Mouse (Mus musculus): ENCODE measurements around the gene 1600002K03Rik.
"Not testable (repeated sequence)": the region's sequence is repeated elsewhere in the genome, so short reads cannot be mapped to it uniquely, and the experiment has no call there.

The 1600002K03Rik gene

DNA sequence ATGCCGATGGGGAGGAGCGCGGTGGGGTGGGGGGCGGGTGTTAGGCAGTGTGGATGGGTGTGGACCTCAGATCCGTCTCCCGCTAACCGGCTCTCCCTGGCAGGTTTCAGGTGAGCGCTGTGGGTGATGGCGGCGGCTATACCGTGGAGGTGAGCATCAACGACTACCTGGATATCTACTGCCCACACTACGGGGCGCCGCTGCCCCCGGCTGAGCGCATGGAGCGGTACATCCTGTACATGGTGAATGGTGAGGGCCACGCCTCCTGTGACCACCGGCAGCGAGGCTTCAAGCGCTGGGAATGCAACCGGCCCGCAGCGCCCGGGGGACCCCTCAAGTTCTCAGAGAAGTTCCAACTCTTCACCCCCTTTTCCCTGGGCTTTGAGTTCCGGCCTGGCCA is 13.9 kb downstream of the 1600002K03Rik start:
- DNase-seq (ENCODE audit: low spot score in 2 of 2) = no peak

DNA sequence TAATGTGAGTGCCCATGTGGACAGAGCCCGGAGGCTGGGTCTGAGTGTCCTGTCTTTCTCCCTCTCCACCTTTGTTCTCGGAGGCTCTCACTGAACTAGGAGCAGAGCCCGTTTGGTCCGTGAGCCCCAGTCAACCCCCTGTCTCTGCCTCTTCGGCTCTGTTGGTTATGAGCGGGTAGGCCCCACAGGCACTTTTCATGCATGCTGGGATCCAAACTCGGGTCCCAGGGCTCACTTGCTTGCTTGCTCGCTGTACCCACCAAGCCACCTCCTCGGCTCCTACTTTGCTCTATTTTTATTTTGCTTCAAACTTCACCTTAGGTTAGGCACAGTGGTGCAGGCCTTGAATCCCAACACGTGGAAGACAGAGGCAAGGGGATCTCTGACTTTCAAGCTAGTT is 15.0 kb downstream of the 1600002K03Rik start:
- no peak for DNase-seq (ENCODE audit: low spot score in 2 of 2)

DNA sequence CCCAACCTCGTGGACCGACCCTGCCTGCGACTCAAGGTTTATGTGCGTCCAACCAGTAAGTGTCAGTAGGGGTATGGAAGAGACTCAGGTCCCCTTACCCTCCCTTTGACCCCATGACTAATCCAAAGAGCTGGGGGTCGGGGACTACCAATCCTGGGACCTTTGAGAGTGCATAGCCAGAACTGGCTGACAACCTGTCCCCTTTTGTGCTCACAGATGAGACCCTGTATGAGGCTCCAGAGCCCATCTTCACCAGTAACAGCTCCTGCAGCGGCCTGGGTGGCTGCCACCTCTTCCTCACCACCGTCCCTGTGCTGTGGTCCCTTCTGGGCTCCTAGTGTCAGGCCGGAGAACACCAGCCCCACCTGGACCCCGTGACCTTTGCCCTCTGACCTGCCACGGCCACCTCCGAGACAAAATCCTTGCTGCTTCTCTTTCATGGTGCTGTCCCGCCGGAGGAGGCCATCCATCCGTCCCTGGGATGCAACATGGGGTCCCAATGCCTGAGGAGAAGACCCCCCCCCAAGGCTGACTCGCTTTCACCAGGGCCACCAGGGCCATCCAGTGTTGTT is 15.8 kb downstream of the 1600002K03Rik start:
- DNase-seq (ENCODE audit: low spot score in 2 of 2) = peak in 1 of 2 experiments; percentile 50

DNA sequence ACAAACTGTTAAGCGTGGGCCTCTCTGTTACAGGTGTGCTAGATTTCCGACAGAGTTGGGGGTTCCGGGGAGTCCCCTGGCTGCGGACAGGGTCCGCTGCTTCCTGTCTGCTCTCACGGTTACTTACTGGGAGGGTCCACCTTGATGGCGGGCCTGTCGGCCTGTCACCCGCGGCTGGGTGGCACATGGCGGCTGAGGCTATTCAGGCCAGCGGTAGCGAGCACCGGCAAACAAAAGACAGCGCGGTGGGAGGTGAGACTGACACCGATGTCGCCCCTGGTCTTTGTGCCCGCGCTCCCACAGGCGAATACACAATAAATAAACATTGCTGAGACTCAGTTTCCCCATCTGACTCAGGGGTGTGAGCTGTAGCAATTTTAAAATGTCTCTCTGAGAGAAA is 17.3 kb downstream of the 1600002K03Rik start:
- no peak for DNase-seq (ENCODE audit: low spot score in 2 of 2)

DNA sequence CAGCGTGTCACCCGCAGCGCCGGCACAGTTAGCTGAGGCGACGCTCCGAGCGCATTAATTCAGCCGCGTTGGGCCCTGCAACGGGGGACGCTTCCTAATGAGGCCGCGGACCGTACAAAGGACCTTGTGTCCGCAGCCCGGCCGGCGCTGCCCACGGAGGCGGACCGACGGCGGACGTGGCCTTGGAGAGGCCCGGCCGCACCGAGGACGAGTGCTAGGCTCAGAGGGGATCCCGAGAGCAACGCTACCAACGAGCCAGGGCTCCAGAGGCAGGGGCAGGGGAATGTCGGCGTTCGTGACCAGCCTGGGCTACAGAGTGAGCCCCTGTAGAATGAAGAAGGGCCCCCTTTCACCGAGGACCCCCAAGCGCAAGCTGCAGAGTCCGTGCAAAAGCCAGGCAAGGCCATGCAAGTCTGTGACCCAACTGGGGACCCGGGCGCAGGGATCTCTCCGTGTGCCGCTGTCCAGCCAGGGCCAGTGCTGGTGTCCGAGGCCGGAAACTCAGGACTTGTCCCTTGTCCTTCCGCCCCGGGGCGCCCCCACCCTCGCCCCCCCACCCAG is 17.8 kb downstream of the 1600002K03Rik start:
- peak; percentile 79 to 82 for DNase-seq (ENCODE audit: low spot score in 2 of 2)

DNA sequence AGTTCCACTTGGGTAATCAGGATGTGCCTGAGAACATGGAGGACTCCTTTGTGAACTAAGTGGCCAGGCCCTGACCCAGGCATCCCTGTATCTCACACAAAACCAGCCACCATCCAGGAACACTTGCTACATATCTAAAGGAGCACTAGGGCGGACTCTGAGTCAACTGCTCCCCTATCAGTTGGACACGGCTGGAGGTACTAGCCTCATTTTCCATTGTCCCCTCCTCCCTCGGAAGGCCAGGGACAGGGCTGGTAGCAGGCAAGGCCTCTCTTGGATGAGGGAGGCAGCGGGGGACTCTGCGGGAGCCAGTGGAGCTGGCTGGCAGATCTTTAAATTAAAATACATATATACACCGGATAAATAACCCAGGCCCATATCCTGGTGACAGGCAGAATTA is 21.2 kb downstream of the 1600002K03Rik start:
- DNase-seq (ENCODE audit: low spot score in 2 of 2) = no peak

DNA sequence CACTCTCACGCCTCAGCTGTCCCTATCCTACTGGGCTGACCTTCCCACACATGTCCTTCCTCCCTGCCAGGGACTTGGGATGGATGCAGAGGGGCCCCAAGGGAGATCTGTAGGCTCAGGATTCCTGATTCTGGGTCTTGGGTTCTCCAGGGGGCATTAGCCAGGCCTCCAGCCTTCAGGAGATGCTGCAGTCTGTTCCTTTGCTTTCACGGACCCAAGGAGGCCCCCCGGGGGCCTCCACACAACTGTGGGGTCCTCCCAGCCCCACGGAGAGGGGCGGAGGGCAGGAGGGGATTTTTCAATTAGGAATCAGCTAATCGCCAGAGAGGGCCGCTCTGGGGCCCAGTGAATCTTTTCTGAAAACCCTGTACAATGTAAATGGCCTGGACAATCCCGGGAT is 21.7 kb downstream of the 1600002K03Rik start:
- no peak for DNase-seq (ENCODE audit: low spot score in 2 of 2)

DNA sequence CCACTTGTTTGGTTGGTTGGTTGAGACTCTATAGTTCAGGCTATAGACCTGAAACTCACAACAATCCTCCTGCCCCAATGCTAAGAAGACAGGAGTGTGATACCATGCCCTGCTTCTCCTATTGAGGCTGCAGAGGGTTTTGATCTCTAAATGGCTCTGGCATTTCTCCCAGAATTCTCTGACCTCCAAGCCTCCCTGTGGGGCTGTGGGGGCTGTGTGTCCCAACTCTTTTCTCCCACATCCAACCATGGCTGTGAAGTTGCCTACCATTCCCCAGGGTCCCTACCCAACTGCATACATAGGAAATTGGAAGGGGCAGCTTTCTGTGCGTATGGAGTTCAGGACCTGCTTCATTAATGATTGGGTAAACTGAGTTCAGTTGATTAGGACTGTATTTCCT is 23.4 kb downstream of the 1600002K03Rik start:
- DNase-seq (ENCODE audit: low spot score in 2 of 2) = no peak

DNA sequence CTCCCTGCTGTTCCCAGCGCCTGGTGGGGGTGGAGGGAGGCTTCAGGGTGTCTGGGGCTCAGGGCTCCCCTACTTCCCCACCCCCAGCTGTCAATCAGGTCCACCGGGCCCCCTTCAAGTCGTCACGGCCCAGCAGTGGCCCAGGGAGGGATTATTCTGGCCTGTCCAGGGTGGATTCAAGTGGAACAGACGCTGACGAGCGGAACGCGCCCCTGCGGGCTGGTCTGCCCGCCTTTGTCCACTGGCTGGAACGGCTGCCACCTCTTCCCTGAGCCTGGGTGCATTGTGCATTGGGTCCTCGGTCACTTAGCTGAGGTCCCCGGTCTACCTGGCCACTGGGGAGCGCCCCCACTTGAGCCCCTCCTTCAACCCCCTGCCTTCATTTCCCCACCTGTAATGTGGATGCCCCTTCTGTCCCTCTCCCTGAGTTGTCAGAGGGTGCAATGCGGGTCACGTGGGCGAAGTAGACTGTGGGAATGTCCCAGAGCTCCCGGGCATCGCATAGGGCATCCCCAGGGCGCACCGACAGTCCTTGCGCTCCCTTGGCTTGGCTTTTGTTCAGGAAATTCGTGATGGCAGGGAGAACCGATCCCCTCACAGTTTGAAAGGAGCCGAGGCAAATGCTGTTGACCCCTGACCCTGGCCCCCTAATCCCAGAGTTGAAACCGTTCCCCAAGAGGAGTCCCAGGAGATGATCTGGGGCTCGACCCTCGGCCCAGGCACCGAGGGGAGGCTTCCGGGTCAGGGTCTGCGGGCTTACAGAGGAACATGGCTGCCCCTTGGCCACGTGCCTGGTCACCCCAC is 24.2 kb downstream of the 1600002K03Rik start:
- no peak for DNase-seq (ENCODE audit: low spot score in 2 of 2)

DNA sequence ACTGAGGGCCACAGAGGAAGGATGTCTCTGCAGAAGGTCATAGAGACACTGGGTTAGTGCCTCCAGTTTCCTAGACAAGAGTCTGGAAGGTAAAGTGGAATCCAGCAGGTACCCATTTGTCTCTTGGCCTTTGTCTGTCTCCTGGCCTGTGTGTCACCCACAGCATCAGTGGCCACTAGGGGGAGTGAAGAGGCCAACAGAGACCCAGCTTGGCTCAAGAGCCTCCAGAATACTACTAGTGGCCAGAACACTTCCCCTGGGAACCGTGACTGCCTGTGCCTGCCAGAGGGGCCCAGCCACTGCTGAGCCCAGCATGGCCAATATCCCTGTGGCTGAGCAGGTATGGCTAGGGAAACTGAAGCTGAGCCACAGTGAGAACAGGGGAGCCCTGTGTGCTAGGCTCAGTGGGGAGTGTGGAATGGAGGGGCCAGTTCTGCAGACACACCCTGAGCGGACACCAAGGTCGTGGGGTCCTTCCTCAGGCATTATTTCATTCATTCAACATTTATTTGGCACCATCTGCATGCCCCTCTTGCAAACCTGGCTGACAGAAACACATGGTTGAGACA is 26.8 kb downstream of the 1600002K03Rik start:
- DNase-seq (ENCODE audit: low spot score in 2 of 2) = peak; percentile 81

DNA sequence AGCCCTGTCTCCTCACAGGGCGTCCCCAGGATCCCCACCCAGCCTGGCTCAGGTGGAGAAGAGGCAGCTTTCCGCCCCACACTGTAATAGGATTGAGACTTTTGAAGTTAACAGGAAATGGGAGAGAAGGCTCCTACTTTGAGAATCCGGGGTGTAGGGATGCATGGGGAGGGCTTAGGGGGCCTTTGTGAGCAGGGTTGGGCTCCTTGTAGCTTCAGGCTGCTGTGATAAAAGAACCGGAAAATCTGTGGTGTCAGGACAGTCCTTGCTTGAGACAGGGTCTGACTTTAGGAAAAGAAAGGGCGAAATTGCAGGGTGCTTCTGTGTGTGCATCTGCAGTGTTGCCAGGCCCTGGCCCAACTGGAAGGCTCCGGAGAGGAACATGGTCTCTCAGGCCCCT is 27.7 kb downstream of the 1600002K03Rik start:
- no peak for DNase-seq (ENCODE audit: low spot score in 2 of 2)

DNA sequence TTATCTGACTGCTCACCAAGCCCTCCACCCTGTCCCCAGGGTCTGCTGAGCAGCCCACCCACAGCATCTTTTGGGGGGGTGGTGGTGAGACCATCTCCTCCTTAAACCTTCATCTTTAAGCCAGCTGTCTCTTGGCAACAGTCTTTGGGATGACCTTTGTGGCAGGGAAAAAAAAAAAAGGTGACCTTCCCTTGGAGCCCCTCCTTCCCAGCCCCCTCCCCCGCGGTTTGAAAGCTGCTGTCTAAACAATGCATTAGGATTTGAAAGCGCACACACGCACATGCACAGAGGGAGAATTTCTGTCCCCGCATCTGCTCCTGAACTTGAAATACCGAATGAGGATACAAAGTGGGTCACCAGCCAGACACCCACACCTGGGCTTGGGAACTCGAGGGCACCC is 31.3 kb downstream of the 1600002K03Rik start:
- DNase-seq (ENCODE audit: low spot score in 2 of 2) = no peak

DNA sequence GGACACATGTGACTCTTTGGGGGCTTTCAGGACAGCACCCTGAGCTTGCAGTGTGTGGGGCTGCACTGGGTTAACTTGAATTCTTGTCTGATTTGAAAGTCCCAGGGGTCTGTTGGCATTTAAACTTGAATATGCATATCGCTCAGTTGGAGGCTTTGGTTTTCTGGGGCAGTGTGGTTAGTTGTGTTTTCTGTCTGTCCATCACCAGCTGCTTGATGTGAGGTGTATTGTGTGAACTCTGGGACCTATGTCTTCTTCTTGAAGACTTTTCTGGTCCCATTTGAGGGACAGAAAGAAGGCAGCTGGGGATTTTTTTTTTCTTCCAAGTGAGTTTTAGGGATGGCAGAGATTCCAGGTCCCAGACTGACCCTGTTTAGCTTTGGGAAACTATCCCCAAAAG is 34.5 kb downstream of the 1600002K03Rik start:
- no peak for DNase-seq (ENCODE audit: low spot score in 2 of 2)

DNA sequence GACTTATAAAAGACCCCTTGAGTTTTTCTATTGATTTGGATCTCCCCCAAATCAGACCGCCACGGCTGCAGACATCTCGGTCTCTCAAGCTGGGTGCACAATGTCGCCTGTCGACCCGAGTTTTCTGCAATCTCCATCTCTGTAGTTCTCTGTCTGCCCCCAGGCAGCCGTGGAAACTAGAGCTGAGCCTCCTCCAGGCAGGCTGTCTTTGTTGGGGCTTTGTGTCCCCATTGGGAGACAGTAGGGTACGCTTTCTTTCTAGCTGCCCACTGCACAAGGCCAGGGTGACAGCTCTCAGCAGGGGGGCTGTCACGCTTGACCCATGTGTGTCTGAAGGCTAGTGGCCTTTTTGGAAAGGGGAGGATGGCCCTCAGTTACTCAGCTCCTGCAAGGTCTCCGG is 34.9 kb downstream of the 1600002K03Rik start:
- DNase-seq (ENCODE audit: low spot score in 2 of 2) = no peak

DNA sequence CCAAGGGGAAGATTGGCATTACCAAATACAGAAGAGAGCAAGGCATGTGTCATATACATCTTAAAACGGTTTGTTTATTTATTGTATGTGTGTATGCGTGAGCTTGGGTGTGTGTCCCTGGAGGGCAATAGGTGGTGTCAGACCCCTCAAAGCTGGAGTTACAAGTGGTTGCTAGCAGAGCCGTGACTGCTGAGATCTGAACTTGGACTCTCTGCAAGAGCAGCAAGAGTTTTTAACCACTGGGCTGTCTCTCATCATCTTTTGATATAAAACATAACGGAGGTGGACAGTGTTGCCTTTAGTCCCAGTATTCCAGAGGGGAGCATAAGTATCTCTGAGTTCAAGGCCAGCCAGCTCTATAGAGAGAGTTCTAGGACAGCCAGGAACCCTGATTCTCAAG is 35.5 kb downstream of the 1600002K03Rik start:
- no peak for DNase-seq (ENCODE audit: low spot score in 2 of 2)

DNA sequence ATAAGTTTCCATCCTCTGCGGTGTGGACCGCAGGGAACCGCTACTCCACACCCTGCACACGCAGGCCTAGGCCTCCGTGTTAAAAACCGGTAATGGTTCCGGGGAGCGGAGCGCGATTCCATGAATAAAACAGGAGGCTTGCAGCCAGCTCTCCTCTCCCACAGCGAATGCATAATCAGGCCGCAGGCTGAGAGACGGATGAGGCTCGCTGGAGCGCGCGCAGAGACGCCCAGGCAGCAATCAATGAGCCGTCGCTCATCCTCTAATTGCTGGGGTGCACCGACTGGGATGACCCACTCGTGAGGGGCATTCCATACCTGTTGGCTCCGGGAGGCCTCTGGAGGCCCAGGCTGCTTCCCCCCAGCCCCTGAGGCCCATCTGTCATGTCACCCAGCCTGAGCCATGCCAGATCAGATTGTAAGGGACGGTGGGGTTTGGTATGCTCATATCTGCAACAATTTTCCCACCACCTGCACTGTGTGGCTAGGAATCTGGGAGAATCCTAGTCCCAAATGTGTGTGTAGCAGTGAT is 36.2 kb downstream of the 1600002K03Rik start:
- peak; percentile 69 for DNase-seq (ENCODE audit: low spot score in 2 of 2)

DNA sequence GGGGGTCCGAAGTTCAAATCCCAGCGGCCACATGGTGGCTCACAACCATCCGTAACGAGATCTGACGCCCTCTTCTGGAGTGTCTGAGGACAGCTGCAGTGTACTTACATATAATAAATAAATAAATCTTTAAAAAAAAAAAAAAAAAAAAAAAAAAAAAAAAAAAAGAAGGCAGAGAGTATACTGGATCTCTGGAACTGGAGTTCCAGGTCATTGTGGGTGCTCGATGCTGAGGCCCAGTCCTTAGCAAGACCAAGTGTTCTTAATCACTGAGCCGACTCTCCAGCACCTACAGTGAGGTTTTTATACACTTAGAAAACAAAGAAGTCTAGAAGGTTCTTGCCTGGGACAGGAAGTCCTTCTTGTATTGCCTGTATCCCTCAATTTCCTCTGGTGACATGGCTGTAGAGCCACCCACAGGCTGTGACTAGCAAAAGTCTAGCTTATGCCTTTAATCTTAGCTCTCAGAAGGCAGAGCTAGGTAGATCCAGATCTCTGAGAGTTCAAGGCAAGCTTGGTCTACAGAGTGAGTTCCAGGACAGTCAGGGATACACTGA is 38.9 kb downstream of the 1600002K03Rik start:
- not testable (repeated sequence) for DNase-seq (ENCODE audit: low spot score in 2 of 2)

DNA sequence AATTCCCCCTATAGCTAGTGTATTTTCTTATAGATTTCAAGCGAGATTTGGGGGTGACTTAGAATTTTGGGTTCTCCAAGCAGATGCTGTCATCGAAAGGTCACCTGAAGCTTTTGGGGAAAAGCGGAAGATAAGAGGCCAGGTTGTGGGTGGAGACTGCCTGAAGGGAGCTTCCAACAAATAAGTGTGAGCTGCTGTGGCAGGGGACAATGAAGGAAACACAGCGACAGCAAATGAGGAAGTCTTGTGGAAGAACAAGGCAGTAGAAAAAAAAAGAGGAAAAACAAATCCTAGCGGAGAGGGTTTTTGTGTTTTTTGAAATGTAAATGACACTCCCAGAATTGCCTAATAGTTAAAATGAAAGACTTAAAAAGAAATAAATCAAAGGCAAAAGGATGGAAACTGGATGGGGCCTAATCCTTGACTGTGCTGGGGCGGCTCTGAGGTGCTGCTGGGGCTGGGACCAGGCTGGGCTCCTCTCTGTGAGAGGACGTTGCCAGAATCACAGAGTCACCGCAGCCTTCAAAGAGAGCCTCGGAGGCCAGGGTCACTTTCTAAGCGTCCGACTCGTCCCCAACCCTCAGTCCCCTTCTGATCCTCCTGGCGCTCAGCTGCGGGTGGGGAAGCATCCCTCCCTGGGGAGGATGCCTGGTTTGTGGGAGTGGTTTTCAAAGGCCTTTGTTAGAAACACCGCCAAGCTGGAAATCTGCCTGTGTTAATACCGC is 42.5 kb downstream of the 1600002K03Rik start:
- no peak for DNase-seq (ENCODE audit: low spot score in 2 of 2)

DNA sequence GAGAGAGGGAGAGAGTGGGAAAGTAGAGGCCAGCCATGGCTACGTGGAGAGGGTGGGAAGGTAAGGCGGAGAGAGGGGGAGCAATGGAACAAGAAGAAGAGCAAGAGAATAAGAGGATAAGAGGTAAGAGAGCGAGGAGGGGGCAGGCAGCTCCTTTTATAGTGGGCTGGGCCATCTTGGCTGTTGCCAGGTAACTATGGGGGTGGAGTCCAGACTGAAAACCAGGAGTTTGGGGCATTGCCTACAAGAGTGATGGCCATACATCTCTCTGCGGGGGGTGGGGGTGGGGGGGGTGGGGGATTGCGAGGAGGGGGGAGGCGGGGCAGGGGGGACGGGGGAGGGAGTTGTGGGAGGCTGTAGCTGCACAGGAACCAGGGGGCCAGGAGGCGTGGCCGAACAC is 47.9 kb downstream of the 1600002K03Rik start:
- DNase-seq (ENCODE audit: low spot score in 2 of 2) = no peak

DNA sequence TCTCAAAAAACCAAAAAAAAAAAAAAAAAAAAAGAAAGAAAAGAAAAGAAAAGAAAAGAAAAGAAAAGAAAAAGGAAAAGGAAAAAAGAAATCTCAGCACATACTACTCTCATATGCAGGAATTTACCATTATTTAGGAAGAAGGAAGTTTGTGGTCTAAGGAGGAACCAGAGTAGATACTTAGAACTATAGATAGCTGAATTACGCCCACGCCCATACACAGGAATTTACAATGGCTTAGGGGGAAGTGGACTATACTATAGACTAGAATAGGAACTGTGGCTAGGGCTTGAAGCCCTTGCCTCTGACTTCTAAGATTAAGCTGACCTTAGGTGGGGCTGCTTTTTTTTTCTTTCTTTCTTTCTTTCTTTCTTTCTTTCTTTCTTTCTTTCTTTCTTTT is 50.4 kb downstream of the 1600002K03Rik start:
- not testable (repeated sequence) for DNase-seq (ENCODE audit: low spot score in 2 of 2)
